Mouse (Mus musculus) C2C12 (cell line): ENCODE measurements around the gene Snx22.

ENCODE experiments used
- CEBPB ChIP-seq: IDR thresholded peaks from one replicate; pipeline ENCODE4 v1.6.1; 2011; ENCODE audit warnings: low read depth, mild to moderate bottlenecking, control low read depth, moderate library complexity
- CTCF ChIP-seq: IDR thresholded peaks from one replicate; pipeline ENCODE4 v1.5.1; 2011; ENCODE audit not compliant: control insufficient read depth, insufficient read depth, insufficient read length
- FOSL1 ChIP-seq: IDR thresholded peaks from one replicate; pipeline ENCODE4 v1.8.0; 2011; ENCODE audit warnings: mild to moderate bottlenecking, low read length; ENCODE audit not compliant: poor library complexity, insufficient read depth, severe bottlenecking
- MAX ChIP-seq: IDR thresholded peaks from one replicate; pipeline ENCODE4 v1.6.1; 2011; ENCODE audit warnings: mild to moderate bottlenecking, control low read depth
- MYOD1 ChIP-seq: IDR thresholded peaks from one replicate; pipeline ENCODE4 v1.6.1; 2011; ENCODE audit warnings: low read depth; ENCODE audit not compliant: control insufficient read depth, insufficient read length
- MYOG ChIP-seq: IDR thresholded peaks from one replicate; pipeline ENCODE4 v1.6.1; 2011; ENCODE audit not compliant: control insufficient read depth, insufficient read length; ENCODE audit errors: extremely low read depth
- USF1 ChIP-seq: IDR thresholded peaks from one replicate; pipeline ENCODE4 v1.6.1; 2011; ENCODE audit warnings: low read depth, mild to moderate bottlenecking, control low read depth, moderate library complexity

DNA sequence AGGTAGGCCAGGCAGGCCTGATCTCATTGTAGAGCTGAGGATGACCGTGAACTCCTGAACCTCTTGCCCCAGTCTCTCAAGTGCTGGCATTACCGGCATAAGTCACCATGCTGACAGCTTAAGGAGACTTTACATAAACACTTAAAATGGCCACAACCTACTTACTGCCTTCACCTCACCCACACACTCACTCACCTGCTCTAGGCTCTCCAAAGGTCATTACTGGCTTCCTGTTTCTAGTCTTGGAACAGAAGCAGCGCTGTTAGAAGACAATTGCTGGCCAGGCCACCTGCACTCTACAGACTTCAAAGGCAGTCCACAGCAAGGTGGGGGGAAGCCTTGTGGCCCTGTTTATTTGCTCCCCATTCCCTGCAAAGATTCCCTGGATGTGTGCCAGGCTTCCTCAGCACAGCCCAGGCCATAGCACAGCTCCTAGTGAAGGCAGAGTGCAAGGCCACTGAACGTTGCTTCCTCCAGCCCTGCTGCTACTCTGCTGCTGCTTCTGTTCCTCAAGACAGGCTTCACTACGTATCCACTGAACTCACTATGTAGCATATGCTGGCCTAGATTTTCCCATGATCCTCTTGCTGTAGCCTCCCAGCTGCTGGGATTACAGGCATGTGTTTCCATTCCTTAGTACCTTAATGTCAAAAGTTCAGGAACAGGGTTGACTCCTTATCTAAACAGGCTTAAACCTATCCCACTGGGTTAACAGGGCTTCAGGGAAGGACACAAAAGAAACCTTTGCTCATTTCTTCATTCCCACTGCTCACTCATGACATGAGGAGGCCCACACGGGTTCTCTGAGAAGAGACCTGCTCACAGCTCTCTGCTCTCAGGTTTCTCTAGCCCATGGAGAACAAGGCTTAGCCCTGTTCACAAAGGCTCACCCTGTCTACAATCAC lies 22.1 kb upstream of the Snx22 start:
- no peak for TF ChIP-seq MYOG
- TF ChIP-seq CEBPB = no peak
- TF ChIP-seq CTCF = no peak
- no peak for TF ChIP-seq MAX
- TF ChIP-seq MYOD1 = no peak
- no peak for TF ChIP-seq USF1
- no peak for TF ChIP-seq FOSL1
